Mouse (Mus musculus): ENCODE measurements around the gene Mfsd10.

Gene Mfsd10

DNA sequence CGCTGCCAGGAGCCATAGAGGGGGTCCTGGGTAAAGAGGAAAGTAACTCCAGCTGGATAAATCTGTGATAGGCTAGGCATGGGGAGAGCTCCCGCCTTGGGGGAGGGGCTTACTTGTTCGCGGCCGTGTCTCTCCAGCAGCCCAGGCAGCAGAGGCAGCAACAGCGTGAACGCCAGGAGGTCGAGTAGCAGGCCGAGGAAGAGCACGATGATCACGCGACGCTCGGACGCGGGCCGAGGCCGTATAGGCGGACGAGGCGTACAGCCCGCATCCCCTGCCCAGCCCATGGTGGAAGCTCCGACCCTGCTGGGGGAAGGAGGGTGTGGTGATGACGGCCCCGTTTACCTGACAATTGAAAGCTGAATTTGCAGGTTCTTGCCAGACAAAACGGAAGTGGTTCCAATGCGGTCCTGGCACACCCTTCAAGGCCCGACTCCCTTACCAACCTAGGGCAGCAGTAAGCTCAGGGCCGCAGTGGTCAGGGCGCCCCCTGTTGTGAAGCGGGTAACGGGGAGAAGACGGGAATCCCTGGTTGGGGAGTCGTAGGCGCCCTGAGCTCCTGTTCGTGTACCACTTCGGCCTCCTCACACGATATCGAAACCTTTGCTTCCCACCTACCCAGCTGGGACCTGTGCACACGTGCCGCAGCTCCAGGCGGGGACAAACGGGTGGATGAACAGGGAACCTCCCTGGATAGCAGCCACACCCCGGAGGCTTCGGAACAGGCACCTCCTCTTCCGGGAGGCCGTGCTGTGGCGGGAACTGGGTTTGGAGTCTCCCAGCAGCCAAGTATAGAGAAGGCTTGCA, at the start of gene Mfsd10:
Gene Mfsd10, minus strand, starts transcription at position 732 of the 807 bp plus-strand sequence.
- peak; percentile 89 for DNase-seq

DNA sequence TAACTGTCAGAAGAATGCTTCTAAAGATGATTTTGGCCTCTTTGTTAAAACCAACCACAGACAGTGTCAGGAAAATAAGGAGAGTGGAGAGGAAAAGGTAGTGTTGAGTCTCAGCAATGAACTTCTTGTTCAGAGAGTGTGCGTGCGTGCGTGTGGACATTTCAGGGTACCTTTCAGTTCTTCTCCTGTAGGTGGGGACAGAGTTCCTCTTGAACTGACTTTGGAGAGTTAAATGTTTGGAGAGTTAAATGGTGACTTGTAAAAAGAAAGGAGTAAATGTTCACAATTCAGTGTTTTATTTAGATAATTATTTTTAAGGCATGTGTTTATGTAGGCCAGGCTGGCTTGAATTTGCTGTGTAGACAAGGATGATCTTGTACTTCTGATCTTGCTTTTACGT, 33.3 kb upstream of the Mfsd10 start:
- DNase-seq, result no peak

DNA sequence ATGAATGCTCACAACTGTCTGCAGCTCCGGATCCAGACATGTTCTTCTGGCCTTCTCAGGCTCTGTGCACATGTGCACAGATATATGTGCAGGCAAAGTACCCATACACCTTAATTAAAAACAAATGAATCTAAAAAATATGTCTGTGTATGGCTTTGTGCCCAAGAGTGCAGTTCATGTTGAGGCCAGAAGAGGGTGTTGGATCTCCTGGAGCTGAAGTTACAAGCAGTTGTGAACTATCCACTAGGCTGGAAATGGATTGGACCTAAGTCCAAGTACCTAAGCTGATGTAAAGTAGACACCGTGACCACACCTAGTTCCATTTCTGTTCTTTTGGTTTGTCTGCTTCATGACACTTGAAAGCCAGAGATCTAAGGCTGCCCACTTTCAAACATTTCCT, 32.5 kb upstream of the Mfsd10 start:
- DNase-seq, result no peak

DNA sequence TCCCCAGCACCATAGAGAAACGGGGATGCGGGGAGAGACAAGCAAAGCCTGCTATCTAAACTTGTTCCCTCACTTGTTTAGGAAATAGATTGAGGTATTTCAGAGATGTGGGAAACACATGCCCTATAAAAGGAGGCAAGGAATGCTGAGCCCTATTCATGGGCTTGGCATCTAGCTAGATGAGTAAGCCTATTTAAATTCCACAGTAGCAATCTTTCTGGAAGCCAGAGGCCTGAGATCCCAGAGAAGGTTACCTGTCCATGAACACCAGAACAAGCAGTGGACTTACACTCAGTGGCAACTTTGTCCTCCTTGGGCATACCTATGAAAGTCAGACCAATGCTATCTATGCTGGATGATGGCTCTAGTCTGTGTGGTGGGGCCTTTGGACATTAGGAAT, 26.2 kb upstream of the Mfsd10 start:
- DNase-seq, result no peak

DNA sequence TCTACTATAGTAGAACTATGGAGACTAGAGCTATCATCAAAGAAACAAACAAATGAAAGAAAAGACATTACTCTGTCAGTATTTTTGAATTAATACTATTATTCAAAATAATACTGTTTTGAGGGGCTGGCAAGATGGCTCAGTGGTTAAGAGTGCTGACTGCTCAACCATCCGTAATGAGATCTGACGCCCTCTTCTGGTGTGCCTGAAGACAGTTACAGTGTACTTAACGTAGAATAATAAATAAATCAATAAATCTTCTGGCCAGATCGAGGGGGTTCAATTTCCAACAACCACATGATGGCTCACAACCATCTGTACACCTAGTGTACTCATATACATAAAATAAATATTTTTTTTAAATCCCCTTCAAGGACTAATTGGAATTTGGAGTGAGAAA, 24.9 kb upstream of the Mfsd10 start:
- DNase-seq, result no peak

DNA sequence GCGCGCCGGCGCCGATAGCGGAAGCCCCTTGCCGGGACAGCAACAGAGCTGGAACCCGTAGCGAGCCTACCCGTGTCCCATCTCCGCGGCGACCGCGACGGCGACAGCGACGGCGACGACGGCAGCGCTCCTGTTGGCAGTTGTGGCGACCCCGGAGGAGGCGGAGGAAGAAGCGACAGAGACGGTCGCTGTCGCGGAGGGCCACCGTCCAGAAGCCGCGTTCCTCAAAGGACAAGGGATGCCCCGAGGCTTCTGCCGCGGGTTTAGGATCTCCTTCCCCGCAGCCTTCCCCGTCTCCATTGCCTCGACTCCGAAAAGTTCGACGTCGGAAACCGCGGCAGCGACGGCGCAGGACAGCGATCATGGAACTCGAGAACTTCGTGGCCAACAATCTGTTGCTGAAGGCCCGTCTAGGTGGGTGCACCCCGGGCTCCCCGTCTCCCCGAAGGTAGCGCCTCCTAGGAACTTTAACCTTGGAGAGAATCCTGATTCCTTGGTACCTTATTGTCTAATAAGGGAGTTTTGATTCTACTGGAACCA, 23.6 kb upstream of the Mfsd10 start:
- no peak for DNase-seq

DNA sequence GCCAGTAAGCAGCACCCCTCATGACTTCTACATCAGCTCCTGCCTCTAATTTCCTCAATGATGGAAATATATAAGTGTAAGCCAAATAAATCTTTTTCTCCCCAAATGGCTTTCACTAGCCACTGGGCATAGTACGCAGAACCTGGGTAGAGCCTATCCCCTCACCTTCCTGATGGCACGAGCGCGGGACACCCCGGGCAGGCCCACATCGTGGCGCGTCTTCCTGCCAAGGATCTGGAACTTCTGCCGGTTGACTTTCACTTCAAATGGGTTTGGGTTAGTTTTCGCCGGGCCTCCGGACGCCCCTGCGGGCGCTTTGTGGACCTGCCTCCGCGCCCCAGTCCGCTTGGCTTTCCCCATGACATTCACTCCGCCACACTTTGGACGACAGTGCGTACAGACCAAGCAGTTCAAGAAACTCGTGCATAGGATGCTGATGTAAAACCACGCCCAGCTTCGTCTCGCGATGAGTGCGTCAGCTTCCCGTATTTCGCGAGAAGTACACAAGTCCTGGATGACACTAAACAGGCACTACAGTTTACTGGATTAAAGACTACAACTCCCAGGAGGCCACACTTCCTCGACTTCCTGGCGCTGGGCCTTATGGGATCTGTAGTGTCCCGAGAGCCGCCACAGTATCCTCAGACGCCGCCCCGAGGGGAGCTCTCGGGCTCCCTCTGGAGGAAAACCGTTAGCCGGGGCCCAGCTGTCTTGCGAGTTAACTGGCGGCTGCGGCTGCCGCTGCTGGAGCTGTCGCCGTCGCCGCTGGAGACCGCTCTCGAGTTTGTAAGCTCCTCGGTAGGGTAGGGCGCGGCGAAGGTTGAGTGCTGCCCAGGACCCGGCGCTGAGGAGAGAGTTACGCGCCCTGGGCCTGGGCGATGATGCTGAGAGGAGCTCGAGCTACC, 22.9 kb upstream of the Mfsd10 start, which contains the start of the genes Nop14 and Grk4:
Gene Nop14, minus strand, starts transcription at position 463 of the 905 bp plus-strand sequence.
Gene Grk4, plus strand, starts transcription at position 694 of the 905 bp plus-strand sequence.
- DNase-seq, result peak; percentile 100

DNA sequence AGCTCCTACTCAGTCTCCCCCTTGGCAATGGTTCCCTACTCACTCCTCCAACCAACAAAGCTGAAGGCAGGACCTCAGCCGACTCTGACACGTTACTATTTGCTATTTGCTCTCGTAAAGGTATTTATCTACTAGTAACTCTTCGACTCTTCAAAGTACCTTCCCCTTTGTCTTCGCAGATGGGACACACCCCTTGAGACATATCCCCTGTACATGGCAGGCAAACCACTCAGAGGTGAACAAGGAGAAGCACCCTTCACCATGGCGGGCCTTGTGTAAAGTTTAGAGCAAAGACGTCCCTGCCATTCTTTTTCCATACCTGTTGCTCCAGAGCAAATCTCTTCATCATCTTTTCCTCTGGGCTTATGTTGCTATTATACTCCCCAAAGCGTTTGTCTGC, 20.5 kb upstream of the Mfsd10 start:
- no peak for DNase-seq

DNA sequence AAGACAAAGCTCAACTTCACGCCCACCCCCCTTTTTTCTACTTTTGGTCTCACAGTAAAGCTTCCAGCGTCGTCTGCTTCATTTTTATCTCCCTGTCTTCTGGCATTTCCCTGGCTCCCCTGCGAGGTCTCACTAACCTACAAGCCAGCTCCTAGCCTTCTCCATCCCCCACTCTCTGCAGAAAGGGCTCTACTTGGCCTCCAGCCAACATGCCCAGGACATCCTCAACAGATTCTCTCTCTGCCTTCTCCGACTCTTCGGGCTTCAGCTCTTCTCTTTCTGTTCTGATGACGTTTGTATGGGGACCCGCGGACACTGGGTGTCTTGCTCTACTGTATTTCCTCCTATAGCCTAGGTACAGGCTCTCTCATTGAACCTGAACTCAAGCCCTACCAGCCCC, 17.9 kb upstream of the Mfsd10 start:
- DNase-seq, result no peak

DNA sequence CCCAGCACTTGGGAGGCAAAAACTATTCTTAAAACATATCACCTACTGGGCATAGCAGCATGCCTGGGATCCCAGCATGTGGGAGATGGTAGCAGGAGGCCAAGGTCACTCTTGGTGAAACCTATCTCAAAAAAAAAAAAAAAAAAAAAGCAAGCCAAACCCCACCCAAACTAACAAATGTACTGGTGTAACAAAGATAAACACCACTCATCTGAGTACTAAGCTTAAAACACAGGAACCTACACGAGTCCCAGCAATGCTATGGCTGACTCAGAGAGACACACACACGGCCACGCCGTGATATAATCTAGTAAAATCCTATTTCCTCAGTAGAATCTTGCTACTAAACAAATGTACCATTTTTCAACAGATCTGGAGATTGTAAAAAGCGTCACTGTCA, 15.9 kb upstream of the Mfsd10 start:
- DNase-seq, result no peak

DNA sequence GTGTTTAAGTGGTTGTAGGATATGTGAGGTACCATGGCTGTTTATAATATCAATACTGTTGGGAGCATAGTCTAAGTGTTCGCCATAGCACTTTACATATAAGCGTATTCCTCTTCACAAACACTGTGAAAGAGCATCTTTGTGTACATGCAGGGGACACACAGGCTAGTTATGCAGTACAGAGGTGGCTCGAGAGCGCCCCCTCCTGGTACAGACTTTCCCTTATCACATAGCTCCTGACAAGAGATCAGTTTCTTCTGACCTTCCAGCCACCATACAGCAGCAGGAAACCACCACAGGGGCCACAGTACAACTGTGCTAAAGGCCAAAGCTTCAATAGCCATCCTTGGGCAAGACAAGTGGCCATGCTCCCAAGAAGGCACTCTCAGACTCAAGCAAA, 10.6 kb upstream of the Mfsd10 start:
- peak; percentile 79 for DNase-seq

DNA sequence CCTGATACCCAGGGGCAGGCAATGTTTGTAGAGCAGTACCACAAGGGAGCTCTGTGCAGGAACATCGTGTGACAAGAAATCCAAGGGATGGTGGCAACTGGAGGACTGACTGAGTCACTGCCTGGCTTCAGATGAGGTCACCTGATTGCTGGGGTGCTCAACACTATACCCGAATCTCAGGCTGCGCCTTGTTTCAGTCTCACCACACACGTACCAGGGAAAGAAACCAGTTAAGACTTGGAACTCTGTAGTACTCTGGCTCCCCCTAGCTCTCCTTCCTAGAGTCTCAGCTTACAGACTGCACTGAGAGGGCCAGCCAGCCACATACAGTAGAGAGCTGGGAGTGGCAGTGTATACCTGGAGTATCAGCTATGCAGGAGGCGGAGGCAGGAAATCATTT, 5.9 kb upstream of the Mfsd10 start:
- DNase-seq, result peak; percentile 68

DNA sequence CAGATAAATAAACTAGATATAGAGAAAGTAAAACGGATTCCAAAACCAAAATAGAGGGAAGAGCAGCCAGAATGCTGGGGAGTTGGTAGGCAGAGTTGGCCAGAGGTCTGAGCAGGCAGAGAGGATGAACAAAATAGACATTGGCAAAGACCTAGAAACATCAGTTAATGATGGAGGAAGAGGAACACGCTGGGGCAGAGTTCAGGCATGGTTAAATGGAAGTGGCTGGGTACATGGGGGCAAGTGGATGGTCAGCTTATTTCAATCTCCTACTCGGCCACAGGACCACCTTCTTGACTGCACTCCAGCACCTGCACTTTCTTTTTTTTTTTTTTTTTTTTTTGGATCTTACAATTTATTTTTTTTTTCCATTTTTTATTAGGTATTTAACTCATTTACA, 5.0 kb upstream of the Mfsd10 start:
- DNase-seq, result no peak

DNA sequence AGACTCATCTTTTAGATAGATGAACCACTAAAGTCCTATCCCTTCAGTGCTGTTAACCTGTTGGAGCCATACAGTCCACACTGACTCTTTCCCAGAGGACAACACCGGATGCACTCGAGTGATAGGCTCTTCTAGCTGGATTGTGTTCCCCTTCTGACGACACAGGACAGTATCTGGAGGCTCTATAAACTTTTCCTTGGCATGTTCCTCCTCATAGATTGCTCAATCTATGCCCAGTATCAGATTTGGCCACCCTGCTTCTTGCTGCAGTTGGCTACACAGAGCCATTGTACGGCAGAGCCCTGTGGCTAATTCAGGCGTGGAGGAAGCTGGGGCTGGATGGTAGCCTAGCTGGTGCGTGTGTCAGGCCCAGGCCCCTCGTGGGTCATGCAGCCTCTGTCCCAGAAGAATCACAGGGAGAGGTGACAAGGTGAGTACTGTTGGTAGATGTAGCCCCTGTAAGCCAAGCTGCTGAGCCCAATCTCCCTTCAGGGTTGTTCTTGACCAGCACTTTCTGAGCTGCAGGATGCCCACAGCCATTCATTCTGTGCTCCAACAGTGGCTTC, 662 bp upstream of the Mfsd10 start:
- no peak for DNase-seq

DNA sequence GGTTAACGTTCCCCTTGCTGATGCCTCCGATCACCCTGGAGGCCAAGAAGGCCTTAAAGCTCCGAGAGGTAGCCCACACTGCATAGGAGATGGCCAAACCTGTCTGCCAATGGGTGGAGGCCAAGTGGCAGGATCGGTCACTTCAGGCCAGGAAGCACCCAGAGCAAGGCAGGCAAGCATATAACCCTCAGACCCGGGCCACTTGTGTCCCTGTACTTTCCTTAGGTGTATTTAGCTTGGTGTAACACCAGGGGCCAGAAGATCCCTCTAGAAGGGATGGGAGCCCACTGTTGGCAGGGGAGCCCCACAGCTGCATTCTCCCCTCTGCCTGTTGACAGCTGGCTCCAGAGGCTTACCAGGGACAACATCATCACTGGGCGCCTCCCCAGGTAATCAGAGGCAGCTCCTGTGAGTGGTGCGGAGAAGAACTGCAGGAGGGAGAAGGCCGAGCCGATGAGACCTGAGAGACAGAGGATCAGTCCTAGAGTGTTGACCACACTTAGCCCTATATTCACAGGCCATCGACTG, 1.3 kb downstream of the Mfsd10 start:
- DNase-seq, result peak; percentile 15

DNA sequence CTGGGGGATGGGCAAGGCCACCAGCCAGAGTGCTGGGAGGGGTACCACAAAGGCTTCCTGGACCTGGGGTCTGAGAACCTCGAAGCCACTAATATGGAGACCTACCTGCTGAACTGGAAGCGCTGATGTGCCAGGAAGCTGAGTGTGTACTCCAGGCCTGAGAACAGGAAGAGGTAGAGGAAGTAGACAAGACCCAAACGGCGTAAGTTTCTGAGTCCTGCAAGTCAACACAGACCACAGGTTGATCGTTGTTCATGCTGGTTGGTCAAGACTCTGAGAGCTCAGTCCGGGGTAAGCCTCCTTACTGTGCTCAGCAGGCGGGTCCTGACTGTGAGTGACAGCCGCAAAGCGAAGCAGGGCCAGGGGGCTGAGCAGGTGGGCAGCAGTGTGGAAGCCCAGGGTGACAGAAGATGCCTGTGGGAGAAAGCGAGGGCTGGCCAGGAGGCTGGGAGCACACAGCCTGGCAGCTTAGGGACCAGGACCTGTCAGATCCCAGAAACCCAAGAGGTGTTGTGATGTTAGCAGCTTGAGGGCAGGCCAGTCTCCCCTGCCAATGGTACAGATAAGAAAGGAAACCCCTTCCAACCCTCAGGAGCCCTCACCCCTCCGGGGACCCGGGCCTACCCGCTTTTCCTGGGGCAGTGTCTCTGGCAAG, 2.1 kb downstream of the Mfsd10 start:
- DNase-seq, result no peak

DNA sequence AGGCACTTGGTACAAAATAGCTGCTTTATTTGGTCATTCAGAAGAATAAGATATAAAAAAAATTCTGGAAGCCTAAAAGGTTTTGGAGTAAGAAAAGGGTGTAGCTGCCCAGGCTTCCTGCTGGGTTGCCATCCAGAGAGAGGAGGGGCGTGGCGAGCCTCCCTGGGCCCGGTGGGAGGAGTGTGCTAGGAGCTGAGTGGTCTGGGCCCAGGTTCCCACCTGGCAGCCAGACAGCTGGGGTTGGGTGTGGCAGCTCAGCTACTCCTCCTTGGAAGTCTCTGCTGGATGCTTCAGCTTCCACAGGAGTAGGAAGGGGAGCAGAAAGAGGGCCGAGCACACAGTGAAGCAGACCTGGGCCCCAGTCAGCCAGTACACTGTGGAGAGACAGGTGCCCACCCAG, 3.4 kb downstream of the Mfsd10 start:
- no peak for DNase-seq

DNA sequence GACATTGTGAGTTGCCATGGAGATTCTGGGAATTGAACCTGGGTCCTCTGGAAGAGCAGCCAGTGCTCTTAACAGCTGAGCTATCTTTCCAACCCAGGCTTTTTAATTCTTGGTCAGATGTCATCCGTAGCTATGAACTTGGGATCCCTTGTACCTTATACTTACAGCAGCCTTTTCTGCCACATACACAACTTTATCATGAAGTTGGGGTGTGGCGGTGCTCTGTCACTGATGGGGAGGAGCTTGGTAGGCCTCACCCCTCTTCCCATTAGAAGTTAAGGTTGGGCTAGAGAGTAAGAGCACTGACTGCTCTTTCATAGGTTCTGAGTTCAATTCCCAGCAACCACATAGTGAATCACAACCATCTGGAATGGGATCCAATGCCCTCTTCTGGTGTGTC, 4.0 kb downstream of the Mfsd10 start:
- DNase-seq, result no peak

DNA sequence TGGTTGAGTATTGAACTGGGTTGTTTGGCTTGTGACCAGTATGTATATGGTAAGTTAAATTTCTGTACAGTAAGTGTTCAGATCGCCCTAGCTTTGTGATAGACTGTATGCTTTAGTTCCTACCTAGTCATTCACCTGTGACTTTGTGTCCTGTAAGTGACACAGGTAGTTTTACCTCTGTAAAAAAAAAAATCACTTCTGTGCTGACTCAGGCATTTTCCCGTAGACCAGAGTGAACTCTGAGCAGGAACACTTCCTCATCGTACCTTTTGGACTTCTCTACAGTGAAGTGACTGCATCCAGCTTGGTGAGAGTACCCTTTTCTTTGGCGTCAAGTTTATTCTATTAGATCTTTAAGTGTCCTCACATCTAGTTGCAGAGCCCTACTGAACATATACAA, 27.0 kb downstream of the Mfsd10 start:
- DNase-seq, result no peak

DNA sequence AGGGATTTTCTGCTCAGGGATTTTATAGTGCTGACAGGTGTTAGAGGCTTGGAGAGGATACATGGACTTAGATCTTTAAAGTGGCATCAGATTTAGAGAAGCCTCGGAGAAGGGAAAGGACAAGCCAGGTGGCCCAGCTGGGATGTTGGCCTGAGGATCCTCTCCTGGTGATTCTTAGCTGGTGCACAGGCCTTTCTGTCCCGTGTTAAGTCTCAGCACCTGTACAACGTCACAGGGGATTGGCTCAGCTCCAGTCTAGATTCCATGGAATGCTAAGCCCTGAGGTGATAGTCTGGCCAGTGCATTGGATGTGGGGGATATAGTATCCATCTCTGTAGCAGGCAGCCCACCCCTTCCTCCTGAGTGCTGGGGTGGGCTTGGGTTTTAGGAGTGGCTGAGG, 28.8 kb downstream of the Mfsd10 start:
- DNase-seq, result peak; percentile 4

DNA sequence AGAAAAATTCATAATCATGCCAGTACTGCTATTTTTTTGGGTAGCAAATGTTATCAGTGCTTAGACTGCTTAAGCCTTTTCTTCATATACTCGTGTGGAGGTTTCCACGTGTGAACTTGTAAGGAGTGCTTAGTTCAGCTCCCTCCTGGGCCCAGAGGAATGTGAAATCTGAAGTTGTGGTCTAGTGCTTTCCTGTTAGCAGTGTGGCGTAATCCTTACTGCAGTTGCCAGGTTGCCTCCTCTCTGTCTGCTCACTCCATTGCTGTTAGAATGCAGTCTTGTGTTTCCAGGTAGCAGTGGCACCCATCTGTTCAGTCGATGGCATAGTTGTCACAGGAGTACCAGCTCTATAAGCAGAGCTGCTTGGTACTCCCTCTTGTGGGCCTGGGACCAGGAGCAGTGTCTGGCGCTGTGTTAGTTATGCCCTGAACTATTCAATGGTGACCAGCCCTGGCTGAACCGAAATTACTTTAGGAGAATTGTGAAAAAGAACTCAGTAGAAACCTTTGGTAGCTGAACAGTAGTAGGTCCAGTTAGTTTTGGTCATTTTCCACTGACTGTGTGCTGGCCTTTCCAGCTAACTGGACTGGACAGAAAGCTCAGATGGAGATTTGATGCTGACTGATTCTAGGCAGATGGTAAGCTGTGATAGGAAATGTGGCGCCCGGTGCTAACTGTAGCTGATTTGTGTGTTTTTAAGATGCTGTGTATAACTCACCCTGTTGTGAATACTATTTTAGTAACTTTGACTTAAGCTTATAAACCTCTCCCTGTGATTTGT, 29.7 kb downstream of the Mfsd10 start:
- no peak for DNase-seq

DNA sequence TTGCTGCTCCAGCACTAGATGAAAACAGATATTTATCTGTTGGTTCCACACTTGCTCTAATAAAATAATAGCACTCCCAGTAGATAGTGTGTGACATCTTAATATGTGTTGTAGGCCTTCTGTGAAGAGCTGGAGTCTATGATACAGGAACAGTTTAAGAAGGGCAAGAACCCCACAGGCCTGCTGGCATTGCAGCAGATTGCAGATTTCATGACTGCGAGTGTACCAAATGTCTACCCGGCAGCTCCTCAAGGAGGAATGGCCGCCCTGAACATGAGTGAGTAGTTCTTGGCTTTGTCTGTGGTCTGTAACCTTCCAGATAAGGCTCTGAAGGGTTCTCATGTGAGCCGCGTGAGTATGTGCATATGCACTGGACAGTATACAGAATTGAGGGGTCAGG, 32.4 kb downstream of the Mfsd10 start:
- DNase-seq, result no peak

All from retina, postnatal 1 day (tissue).